Comparison of ENCODE assay signal across 1 mouse cellular context in the genomic region with DNA sequence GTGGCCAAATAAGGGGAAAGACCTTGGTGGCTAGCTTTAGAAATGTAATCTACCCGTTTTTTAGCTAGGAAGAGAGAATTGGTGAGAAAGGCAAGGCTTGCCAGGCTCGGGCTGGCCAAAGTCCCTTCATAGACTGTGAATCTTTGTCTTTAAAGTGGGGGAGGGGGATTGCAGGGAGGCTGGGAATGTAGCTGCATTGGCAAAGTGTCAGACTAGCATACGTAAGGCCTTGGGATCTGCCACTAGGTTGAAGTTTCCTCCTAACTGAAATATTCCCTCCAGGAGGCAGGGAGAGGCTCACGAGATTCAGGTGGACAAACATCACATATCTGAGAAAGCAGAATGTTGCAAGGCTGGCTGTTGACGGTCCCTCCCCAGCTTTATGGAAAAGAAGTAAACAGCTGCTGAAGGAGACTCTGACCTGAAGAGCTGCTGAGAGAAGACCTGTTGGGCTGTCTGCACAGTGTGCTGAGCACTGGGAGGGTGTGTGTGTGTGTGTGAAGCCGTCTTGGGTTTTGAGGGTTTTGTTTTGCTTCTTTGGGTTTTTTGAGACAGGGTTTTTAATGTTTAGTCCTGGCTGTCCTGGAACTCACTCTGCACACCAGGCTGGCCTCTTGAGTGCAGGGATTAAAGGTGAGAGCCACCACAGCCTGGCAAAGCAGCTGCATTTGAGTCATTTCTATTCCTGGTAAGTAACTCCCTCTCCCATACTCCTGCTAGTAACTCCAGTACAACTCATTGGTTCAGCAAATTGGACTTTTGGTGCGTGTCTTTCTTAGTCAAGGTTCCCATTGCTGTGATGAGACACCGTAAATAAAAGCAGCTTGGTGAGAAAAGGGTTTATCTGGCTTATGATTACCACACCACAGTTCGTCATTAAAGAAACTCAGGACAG.
TF ChIP-seq lines count a peak whose summit lies in the region.

No protein-coding gene starts in this region.

TF ChIP-seq in myocyte, 11 proteins besides CTCF, POLR2A, EP300 and RAD21:
- no peak for TF ChIP-seq POLR2AphosphoS2 (IDR thresholded peaks at IDR 0.05; ENCODE audit: insufficient read length, low read depth)
- peak in 2 of 3 experiments; percentile 49 to 74 for TF ChIP-seq MYOD1 (IDR thresholded peaks at IDR 0.05; ENCODE audit: control insufficient read depth in 1 of 3, insufficient read length in 2 of 3, low read depth in 2 of 3)
- no peak for TF ChIP-seq SRF (IDR thresholded peaks at IDR 0.05; ENCODE audit: control insufficient read depth, insufficient read length, low read depth)
- no peak for TF ChIP-seq E2F4 (IDR thresholded peaks at IDR 0.05; ENCODE audit: insufficient read depth)
- TF ChIP-seq MYOG (IDR thresholded peaks at IDR 0.05; ENCODE audit: control insufficient read depth in 1 of 3, insufficient read depth in 1 of 3, insufficient read length in 2 of 3, low read depth in 2 of 3) = peak in 2 of 3 experiments; percentile 52 to 64
- TF ChIP-seq REST (IDR thresholded peaks at IDR 0.05; ENCODE audit: insufficient read depth, insufficient read length) = no peak
- no peak for TF ChIP-seq MAX (IDR thresholded peaks at IDR 0.05; ENCODE audit: low read depth)
- no peak for TF ChIP-seq TCF3 (IDR thresholded peaks at IDR 0.05; ENCODE audit: insufficient read length, low read depth)
- TF ChIP-seq USF1 (IDR thresholded peaks at IDR 0.05; ENCODE audit: low read depth) = no peak
- TF ChIP-seq CEBPB (IDR thresholded peaks at IDR 0.05; ENCODE audit: insufficient read depth, poor library complexity, severe bottlenecking) = no peak
- no peak for TF ChIP-seq TCF12 (IDR thresholded peaks at IDR 0.05; ENCODE audit: insufficient read depth, poor library complexity, severe bottlenecking)
